Mouse (Mus musculus) heart, adult 11 months (tissue): ENCODE measurements at regions not wholly inside any gene's neighbourhood (a gene's known extent, or its start where the extent isn't known, plus 50 kb on each side); places are given as distances from the start of the nearest gene placed in this dataset.
A peak's percentile ranks its signal among the peaks of the same experiment; 100 is the strongest.

Experiments
- DNase-seq: peaks from one replicate; pipeline ENCODE4 v3.0.0; 2022

- DNase-seq, result peak; percentile 11
Measured at GRCm38 (mm10) chr12:92291490-92291889, 442.5 kb upstream of the Sel1l start.

- DNase-seq, result peak; percentile 28
Measured at GRCm38 (mm10) chr12:92285511-92285910, 436.6 kb upstream of the Sel1l start.

GRCm38 (mm10) chr12:92280470-92280869 lies 431.5 kb upstream of the Sel1l start:
- DNase-seq, result no peak

GRCm38 (mm10) chr12:92251962-92252361 lies 403.0 kb upstream of the Sel1l start:
- no peak for DNase-seq

- no peak for DNase-seq
Measured at GRCm38 (mm10) chr12:92246790-92247451, 398.0 kb upstream of the Sel1l start.

GRCm38 (mm10) chr12:92239956-92240699 lies 391.2 kb upstream of the Sel1l start:
- DNase-seq, result no peak

GRCm38 (mm10) chr12:92233650-92234408 lies 384.9 kb upstream of the Sel1l start:
- no peak for DNase-seq

- DNase-seq, result no peak
Measured at GRCm38 (mm10) chr12:92228585-92228984, 379.6 kb upstream of the Sel1l start.

GRCm38 (mm10) chr12:92203351-92203750 lies 354.4 kb upstream of the Sel1l start:
- no peak for DNase-seq

- no peak for DNase-seq
Measured at GRCm38 (mm10) chr12:92200602-92201001, 351.6 kb upstream of the Sel1l start.

GRCm38 (mm10) chr12:92198738-92199477 lies 350.0 kb upstream of the Sel1l start:
- DNase-seq, result no peak

- DNase-seq, result no peak
Measured at GRCm38 (mm10) chr12:92193934-92194685, 345.2 kb upstream of the Sel1l start.

GRCm38 (mm10) chr12:92193199-92193933 lies 344.4 kb upstream of the Sel1l start:
- DNase-seq, result no peak

GRCm38 (mm10) chr12:92189022-92189421 lies 340.1 kb upstream of the Sel1l start:
- DNase-seq, result no peak

- no peak for DNase-seq
Measured at GRCm38 (mm10) chr12:92187133-92187482, 338.2 kb upstream of the Sel1l start.

GRCm38 (mm10) chr12:92186448-92187132 lies 337.6 kb upstream of the Sel1l start:
- DNase-seq, result no peak

- DNase-seq, result no peak
Measured at GRCm38 (mm10) chr12:92179292-92179691, 330.3 kb upstream of the Sel1l start.

- no peak for DNase-seq
Measured at GRCm38 (mm10) chr12:92156726-92157125, 307.8 kb upstream of the Sel1l start.

GRCm38 (mm10) chr12:92152922-92153235 lies 303.9 kb upstream of the Sel1l start:
- no peak for DNase-seq

GRCm38 (mm10) chr12:92152043-92152921 lies 303.3 kb upstream of the Sel1l start:
- no peak for DNase-seq
